Mouse (Mus musculus) testis, adult 2 months (tissue): ENCODE measurements around the gene Dyrk1a. TPM values are rescaled to one million over a fixed set of nuclear protein-coding genes. Genes with fewer than 3 reads are reported as not detected.

ENCODE experiments used
- H3K27ac ChIP-seq: fragments of 200-500 bp; 2 replicates; pipeline ENCODE4 v1.5.1; 2012; ENCODE audit warnings: low read depth, low read length; ENCODE audit not compliant: control insufficient read depth, insufficient read depth
- H3K27me3 ChIP-seq: fragments of 200-500 bp; 2 replicates; pipeline ENCODE4 v1.6.1; 2012; ENCODE audit warnings: mild to moderate bottlenecking, low read length, moderate library complexity; ENCODE audit not compliant: control insufficient read depth, insufficient read depth
- H3K36me3 ChIP-seq: fragments of 200-500 bp; 2 replicates; pipeline ENCODE4 v1.6.1; 2012; ENCODE audit warnings: mild to moderate bottlenecking, low read length; ENCODE audit not compliant: control insufficient read depth, insufficient read depth
- H3K4me1 ChIP-seq: fragments of 200-500 bp; 2 replicates; pipeline ENCODE4 v1.6.1; 2012; ENCODE audit warnings: low read length; ENCODE audit not compliant: control insufficient read depth, insufficient read depth
- H3K4me3 ChIP-seq: fragments of 200-500 bp; 2 replicates; pipeline ENCODE4 v1.5.1; 2012; ENCODE audit warnings: low read depth, mild to moderate bottlenecking, low read length, moderate library complexity, mixed read lengths; ENCODE audit not compliant: control insufficient read depth
- CTCF ChIP-seq: fragments of 200-500 bp; IDR thresholded peaks from 2 replicates; pipeline ENCODE4 v1.5.1; 2012; ENCODE audit warnings: low read depth, mild to moderate bottlenecking, inconsistent platforms, low read length, moderate library complexity; ENCODE audit not compliant: control insufficient read depth, insufficient read depth, insufficient replicate concordance
- POLR2A ChIP-seq: fragments of 200-500 bp; IDR thresholded peaks from 2 replicates; pipeline ENCODE4 v1.6.1; 2012; ENCODE audit warnings: low read depth, mild to moderate bottlenecking, inconsistent platforms, low read length, moderate library complexity; ENCODE audit not compliant: control insufficient read depth
- polyA plus RNA-seq: library from polyadenylated mRNA; depleted of rRNA; stranded (reverse); fragments of >200 nt; gene quantifications from 2 replicates; pipeline ENCODE4 v1.2.3, GENCODE M21; 2012

The Dyrk1a gene
- polyA plus RNA-seq, 1 experiment = 15.0 TPM

GRCm38 (mm10) chr16:94527546-94527945 is 42.3 kb upstream of the Dyrk1a start:
- H3K36me3 ChIP-seq = no peaks in the 10 kb centered on the region
- H3K27ac ChIP-seq = no peak overlapping the region
- peak overlapping the region; percentile 49; the same call in 1 of the 2 replicates for H3K4me3 ChIP-seq
- no peak for TF ChIP-seq CTCF
- TF ChIP-seq POLR2A = no peak
- no peaks in the 10 kb centered on the region for H3K27me3 ChIP-seq
- peaks cover 3% of the 10 kb centered on the region; the same call in 1 of the 2 replicates for H3K4me1 ChIP-seq

- no peaks in the 10 kb centered on the region for H3K27me3 ChIP-seq
- H3K27ac ChIP-seq = no peak overlapping the region
- no peak for TF ChIP-seq POLR2A
- H3K36me3 ChIP-seq = no peaks in the 10 kb centered on the region
- H3K4me3 ChIP-seq = no peak overlapping the region
- H3K4me1 ChIP-seq = peaks cover 6% of the 10 kb centered on the region
Measured at GRCm38 (mm10) chr16:94531268-94531667, 38.5 kb upstream of the Dyrk1a start.

GRCm38 (mm10) chr16:94533679-94534078 is 36.1 kb upstream of the Dyrk1a start:
- no peak overlapping the region for H3K27ac ChIP-seq
- H3K4me3 ChIP-seq = no peak overlapping the region
- no peaks in the 10 kb centered on the region for H3K27me3 ChIP-seq
- no peak for TF ChIP-seq POLR2A
- H3K4me1 ChIP-seq = peaks cover 11% of the 10 kb centered on the region
- H3K36me3 ChIP-seq = no peaks in the 10 kb centered on the region

GRCm38 (mm10) chr16:94535716-94536115 is 34.1 kb upstream of the Dyrk1a start:
- H3K27me3 ChIP-seq = no peaks in the 10 kb centered on the region
- H3K4me1 ChIP-seq = peaks cover 15% of the 10 kb centered on the region
- H3K36me3 ChIP-seq = no peaks in the 10 kb centered on the region
- H3K27ac ChIP-seq = no peak overlapping the region
- TF ChIP-seq POLR2A (no peak), CTCF (no peak)
- no peak overlapping the region for H3K4me3 ChIP-seq

- H3K27ac ChIP-seq = no peak overlapping the region
- H3K27me3 ChIP-seq = no peaks in the 10 kb centered on the region
- TF ChIP-seq CTCF (no peak), POLR2A (no peak)
- H3K4me1 ChIP-seq = peaks cover 16% of the 10 kb centered on the region
- no peak overlapping the region for H3K4me3 ChIP-seq
- no peaks in the 10 kb centered on the region for H3K36me3 ChIP-seq
Measured at GRCm38 (mm10) chr16:94536417-94537158, 33.2 kb upstream of the Dyrk1a start.

GRCm38 (mm10) chr16:94537159-94537527 is 32.7 kb upstream of the Dyrk1a start:
- no peak overlapping the region for H3K27ac ChIP-seq
- peaks cover 16% of the 10 kb centered on the region for H3K4me1 ChIP-seq
- no peak overlapping the region for H3K4me3 ChIP-seq
- no peaks in the 10 kb centered on the region for H3K27me3 ChIP-seq
- H3K36me3 ChIP-seq = no peaks in the 10 kb centered on the region
- TF ChIP-seq CTCF = no peak
- TF ChIP-seq POLR2A = no peak

DNA sequence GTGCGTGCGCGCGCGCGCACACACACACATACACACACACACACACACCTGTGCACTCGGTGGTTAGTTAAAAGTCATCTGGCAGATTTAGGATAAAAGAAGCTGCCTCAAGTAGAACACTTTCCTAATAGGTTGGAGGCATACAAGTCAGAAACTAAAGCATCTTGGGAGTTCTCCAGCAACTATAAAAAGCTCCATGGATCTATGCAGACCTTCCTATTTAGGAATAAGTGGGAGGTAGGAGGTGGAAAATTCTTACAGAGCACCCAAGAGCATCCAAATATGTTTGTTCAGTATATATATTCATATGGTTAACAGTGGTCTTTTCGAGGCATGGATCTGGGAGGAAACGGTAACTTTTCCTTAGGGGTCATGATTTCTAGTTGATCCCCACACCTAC is 29.7 kb upstream of the Dyrk1a start:
- no peak overlapping the region for H3K4me3 ChIP-seq
- no peak for TF ChIP-seq POLR2A
- TF ChIP-seq CTCF = no peak
- no peak overlapping the region for H3K27ac ChIP-seq
- H3K27me3 ChIP-seq = no peaks in the 10 kb centered on the region
- peaks cover 14% of the 10 kb centered on the region for H3K4me1 ChIP-seq
- H3K36me3 ChIP-seq = no peaks in the 10 kb centered on the region

DNA sequence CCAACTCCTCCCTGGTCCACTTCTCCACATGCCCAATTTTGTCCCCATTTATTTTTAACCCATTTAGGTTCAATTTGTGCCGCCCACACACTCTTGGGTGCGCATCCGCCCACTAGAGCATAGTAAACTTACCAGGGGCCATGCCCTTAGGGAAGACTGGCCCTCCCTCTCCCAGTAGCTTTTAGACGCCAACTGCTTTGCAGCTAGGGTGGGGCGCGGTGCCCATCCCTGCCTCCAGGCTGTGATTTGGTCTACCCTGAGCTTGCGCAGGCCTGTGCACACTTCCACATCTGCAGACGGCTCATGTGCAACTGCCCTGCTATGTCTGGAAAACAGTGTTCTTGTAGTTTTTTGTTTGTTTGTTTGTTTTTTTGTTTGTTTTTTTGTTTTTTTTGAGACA is 26.9 kb upstream of the Dyrk1a start:
- no peaks in the 10 kb centered on the region for H3K36me3 ChIP-seq
- H3K4me1 ChIP-seq = peaks cover 9% of the 10 kb centered on the region
- H3K27me3 ChIP-seq = no peaks in the 10 kb centered on the region
- TF ChIP-seq CTCF (no peak), POLR2A (no peak)
- H3K27ac ChIP-seq = no peak overlapping the region
- no peak overlapping the region for H3K4me3 ChIP-seq
